10 mouse cellular contexts compared by ENCODE assay signal in genomic region chr8:89787050-89787905, GRCm38 (mm10).
DNase-seq lines count a peak whose midpoint lies in the region; ATAC-seq lines count a peak whose summit lies in the region.
"Had no signal": no experiment of that assay in that cellular context is flagged by ENCODE, and none has a peak within 500 bp of the region (broad histone marks: within the 10 kb centered on the region; RNA-seq: fewer than 3 reads in every experiment).

No protein-coding gene starts in this region.

- peaks cover 12% of the 10 kb centered on the region for H3K4me1 ChIP-seq in hindbrain, embryonic 15.5 days (replicated peaks)
- H3K4me1 ChIP-seq in hindbrain, embryonic 12.5 days = peaks cover 12% of the 10 kb centered on the region

- H3K4me2 ChIP-seq in hindbrain, embryonic 15.5 days = peak overlapping the region; percentile 20
- H3K4me2 ChIP-seq in hindbrain, embryonic 12.5 days (replicated peaks) = no peak overlapping the region
- H3K4me2 ChIP-seq: liver, embryonic 11.5 days; neural tube, embryonic 13.5 days had no signal

- WGBS in hindbrain, embryonic 15.5 days = 51% methylated on average over 17 of the region's 17 CpGs
- 62% methylated on average over 17 of the region's 17 CpGs for WGBS in hindbrain, embryonic 12.5 days

- H3K27ac ChIP-seq in hindbrain, embryonic 15.5 days (replicated peaks) = no peak overlapping the region
- H3K27ac ChIP-seq in hindbrain, embryonic 12.5 days = no peak overlapping the region
- H3K27ac ChIP-seq: neural tube, embryonic 13.5 days had no signal

- ATAC-seq in hindbrain, embryonic 15.5 days (ENCODE audit: low FRiP score, low read depth) = no peak
- ATAC-seq in hindbrain, embryonic 12.5 days (ENCODE audit: low FRiP score) = no peak
- no peak for ATAC-seq in megakaryocyte, adult 5-6 weeks (ENCODE audit: poor library complexity, severe bottlenecking)

- H3K9me3 ChIP-seq in hindbrain, embryonic 15.5 days = no peaks in the 10 kb centered on the region
- H3K9me3 ChIP-seq in hindbrain, embryonic 12.5 days (replicated peaks) = no peaks in the 10 kb centered on the region
- H3K9me3 ChIP-seq: neural tube, embryonic 13.5 days had no signal

- H3K27me3 ChIP-seq in hindbrain, embryonic 15.5 days = peaks cover 13% of the 10 kb centered on the region
- H3K27me3 ChIP-seq in hindbrain, embryonic 12.5 days = peaks cover 16% of the 10 kb centered on the region; the same call in 1 of the 2 replicates

- no peak overlapping the region for H3K9ac ChIP-seq in hindbrain, embryonic 15.5 days
- no peak overlapping the region for H3K9ac ChIP-seq in hindbrain, embryonic 12.5 days
- H3K9ac ChIP-seq: neural tube, embryonic 13.5 days had no signal

- H3K36me3 ChIP-seq in hindbrain, embryonic 15.5 days = no peaks in the 10 kb centered on the region
- no peaks in the 10 kb centered on the region for H3K36me3 ChIP-seq in hindbrain, embryonic 12.5 days
- H3K36me3 ChIP-seq: neural tube, embryonic 13.5 days had no signal

- H3K4me3 ChIP-seq in hindbrain, embryonic 15.5 days = no peak overlapping the region
- H3K4me3 ChIP-seq in hindbrain, embryonic 12.5 days = no peak overlapping the region
- H3K4me3 ChIP-seq: neural tube, embryonic 13.5 days had no signal

- DNase-seq in frontal cortex, postnatal 36 days (ENCODE audit: low spot score in 2 of 2) = peak; percentile 21 to 45
- DNase-seq in layer of hippocampus, postnatal 14 days (ENCODE audit: low spot score in 2 of 2) = peak; percentile 26 to 57
- DNase-seq in right cerebral cortex, adult 2 months (ENCODE audit: low spot score in 2 of 2) = peak; percentile 45 to 47
- DNase-seq in thymus, postnatal 4 days = no peak
- DNase-seq in urinary bladder, postnatal 14 days (ENCODE audit: low spot score) = no peak

Comparison
In these comparisons a context has a peak if more than half of its experiments do, and no peak if none do; other contexts are left out.
1. DNase-seq: peak in frontal cortex, postnatal 36 days (2 of 2), layer of hippocampus, postnatal 14 days (2 of 2) and right cerebral cortex, adult 2 months (2 of 2); none in thymus, postnatal 4 days (single experiment) and urinary bladder, postnatal 14 days (single experiment).